Mouse (Mus musculus) spleen, adult 18-20 months (tissue): ENCODE data around the gene Artn.

Source experiments
- DNase-seq, 2 experiments: peaks; one replicate each; pipeline ENCODE4 v3.0.0; 2022; ENCODE audit warnings: mixed read lengths in 2 of 2

The Artn gene

DNA sequence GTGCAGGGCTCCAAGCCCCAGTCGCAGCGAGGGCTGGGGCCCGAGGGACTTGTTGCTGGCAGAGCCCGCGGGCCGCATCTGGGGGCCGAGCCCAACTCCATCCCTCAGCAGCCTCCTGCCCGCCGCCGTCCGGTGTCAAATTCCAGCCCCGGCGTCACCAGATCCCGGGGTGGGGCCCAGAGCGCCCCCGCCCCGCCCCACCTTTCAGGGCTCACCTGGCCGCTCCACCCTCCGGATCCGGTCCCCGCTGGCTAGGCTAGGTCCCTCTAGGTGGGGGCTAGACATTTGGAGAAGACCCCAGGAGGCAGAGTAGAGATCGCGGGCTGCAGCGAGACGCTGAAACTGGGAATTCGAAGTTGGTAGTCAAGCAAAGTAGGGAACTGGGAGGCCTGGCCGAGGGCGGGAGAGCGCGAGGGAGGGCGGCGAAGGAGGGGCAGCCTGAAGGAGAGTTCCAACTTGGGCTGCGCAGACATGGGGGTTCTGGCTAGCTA is at the start of gene Artn:
TSS of gene Artn (minus strand) at position 373 of the 491 bp plus-strand sequence.
- DNase-seq = no peak

DNA sequence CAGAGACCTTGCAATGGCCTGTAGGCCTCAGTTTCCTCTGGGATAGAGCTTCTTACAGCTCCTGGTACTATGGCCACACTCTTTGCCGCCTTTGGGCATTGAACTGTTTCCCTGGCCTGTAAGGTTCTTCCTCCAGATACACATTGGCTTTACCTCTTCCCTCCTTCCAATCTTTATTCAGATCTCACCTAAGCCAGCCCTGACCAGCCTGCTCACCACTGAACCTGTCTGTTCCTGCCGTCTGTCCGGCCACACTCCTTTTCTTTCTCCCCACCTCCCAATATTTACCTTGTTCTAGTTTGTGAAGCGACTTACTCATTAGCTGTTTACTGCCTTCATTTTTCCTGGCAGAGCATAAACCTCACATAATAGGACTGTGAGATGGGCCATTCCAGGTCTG is 49.6 kb upstream of the Artn start:
- DNase-seq = no peak

DNA sequence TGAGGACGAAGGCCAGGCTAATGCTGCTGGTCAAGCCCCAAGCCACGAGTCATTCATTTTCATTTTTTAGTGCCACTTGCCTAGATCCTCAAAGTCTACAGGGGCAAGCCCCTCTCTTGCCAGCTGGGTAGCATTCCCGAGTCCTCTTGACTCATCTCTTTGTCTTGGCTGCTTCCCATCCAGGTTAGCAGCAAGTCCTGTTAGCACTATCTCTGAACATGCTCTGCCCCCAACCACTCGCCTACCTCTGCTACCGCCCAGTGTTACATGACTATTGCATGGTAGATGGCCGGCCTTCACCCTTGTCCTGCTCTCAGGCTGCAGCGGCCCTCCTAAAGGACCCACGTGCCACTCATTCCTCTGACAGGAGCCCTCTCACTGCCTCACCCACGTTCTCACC is 48.7 kb upstream of the Artn start:
- DNase-seq = no peak

DNA sequence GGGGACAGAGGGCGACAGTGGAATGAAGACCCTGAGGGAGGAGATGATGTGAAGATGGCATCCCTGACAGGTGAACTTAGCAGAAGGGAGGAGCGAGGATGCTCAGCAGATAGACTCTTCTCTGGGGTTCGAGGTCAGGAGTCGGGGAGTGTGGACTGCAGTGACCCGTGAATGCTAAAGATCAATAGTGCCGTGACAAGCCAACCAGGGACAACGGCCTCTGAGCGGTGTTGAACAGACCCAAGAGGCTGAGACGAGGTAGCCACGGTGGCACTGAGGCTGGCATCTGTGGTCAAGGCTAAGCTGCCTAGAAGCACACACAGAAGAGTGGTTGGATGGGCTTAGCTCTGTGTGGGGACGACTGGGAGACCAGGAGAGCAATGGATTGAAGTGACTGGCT is 48.3 kb upstream of the Artn start:
- DNase-seq = no peak

DNA sequence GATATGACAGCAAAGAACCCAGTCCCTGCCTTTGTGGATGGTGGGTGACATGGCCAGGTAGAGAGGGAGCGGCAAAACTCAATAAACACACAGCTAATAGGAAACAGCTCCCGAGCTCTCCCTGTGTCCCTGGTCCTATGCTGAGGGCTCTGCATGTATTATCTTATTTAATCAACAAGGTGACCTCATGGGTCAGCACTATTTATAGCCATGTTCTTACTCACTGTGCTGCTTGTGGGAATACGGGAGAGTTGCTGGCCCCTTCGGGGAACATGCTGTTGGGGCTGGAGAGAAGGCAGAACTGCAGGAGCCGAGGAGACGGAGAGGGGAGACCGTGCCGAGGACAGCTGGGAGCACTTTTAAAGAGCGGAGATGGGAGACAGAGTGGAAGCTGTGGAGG is 47.8 kb upstream of the Artn start:
- DNase-seq = no peak

DNA sequence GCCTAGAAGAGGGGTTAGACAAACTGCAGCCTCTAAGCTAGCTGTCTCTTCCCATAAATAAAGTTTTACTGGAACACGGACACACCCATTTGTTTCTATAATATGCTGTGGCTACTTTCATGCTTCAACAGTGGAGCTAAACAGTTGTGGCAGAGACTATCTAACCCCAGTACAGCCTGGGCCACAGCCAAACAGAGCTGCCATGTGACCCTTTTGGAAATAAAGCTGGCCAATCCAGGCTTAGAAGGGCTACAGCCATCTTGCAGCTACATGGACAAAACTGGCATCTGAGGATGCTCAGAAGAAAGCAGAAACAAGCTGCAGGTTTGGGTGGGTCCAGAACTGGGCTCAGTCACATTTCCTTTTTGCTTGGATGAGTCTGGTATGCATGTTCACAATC is 46.3 kb upstream of the Artn start:
- DNase-seq = no peak

DNA sequence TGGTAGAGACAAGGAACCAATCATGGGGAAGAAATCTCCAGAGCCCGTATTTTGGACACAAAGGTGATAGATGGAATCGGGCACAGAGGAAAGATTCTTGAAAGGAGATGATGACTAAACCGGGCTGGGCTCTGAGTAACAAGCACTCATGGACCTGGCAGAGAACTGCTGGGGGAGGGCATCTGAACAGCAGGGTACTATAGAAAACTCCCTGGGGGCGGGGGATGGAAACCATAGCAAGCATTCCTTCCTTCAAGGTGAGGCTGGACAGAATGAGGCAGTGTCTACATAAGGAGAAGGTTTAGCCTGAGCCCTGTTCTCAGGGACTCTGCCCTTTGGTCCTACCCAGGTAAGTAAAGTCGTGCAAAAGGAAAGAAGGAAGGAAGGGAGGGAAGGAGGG is 45.2 kb upstream of the Artn start:
- DNase-seq = no peak

DNA sequence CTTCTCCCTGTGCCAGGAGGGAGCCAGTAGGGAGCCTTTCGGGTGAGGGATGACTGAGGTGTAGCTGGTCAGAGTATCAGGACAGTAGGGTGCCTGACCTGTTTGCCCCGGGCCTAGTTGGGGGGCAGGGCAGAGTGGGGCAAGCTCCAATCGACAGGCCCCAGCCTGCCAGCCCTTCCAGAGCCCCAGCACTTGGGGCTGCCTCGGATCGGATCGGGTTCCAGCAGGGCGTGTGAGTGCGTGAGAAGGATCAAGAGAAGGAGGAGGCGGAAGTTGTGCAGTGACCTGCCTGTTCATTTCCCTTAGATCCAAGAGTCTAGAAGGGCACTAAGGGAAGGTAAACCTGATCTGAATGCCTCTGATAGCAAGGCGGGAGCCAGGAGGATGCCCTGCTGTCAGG is 43.4 kb upstream of the Artn start:
- no peak for DNase-seq

DNA sequence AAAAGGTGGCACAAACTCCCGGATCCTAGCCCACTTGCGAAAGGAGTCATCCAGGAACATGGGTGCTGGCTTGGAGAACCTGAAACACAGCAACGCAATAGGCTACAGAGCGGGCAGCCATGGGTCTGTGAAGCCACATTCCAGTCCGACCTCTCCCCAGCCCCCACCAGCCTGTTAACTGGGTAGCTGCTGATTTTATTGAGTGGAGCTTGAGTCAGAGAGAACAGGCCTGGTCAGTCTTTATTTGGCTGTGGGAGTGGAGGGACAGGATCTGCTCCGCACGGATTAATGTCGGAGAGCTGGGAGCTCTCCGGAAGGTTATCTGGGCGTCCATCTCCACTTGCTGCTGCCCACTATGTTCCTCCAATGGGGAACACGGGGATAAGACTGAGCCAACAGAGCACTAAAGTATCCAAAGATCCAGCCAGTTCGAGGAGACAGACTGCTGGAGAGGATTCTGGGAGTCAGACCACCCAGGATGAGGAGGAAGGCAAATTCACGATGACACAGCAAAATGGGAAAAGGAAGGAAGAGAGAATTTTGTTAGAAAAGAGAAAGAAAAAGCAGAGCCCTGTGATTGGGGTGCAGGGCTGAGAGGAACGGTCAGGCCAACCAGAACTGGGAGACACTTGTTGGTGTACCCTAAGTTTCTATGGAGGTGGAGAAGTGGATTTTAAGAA is 34.9 kb upstream of the Artn start:
- DNase-seq = no peak

DNA sequence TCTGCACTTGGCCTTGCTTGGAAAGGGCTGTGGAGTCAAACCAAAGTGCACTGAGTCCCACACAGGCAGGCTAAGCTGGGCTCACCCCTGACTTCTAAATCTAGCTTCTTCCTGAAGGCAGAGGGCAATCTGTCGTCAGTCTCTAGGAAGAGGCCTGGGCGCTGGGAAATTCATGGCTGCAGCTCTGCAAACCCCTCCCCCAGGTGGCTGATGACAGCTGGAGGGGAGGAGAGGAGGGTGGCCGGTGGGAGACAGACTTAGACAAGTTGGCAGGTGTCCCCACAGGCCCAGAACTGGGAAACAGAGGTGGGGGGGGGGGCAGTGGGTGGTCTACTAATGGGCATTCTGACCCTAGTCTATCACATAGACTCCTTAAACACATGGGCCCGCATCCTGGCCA is 27.9 kb upstream of the Artn start:
- no peak for DNase-seq

DNA sequence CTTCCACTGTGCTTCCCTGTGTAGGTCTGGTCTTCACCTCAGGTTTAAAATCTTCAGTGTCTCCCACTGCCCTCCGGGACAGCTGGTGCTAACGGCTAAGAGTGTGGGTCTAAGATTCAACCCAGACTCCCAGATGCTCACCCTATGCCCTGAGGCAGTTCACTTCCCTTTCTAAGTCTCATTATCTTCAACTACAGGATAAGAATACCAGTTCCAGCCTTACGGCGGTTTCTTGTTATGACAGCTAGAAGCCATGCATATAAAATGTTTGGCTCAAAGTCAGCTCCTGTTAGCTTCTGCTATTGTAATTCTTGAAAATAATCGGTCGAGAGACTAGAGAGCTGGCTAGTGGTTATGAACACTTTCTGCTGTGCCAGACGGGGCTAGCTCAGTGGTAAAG is 17.9 kb upstream of the Artn start:
- no peak for DNase-seq

DNA sequence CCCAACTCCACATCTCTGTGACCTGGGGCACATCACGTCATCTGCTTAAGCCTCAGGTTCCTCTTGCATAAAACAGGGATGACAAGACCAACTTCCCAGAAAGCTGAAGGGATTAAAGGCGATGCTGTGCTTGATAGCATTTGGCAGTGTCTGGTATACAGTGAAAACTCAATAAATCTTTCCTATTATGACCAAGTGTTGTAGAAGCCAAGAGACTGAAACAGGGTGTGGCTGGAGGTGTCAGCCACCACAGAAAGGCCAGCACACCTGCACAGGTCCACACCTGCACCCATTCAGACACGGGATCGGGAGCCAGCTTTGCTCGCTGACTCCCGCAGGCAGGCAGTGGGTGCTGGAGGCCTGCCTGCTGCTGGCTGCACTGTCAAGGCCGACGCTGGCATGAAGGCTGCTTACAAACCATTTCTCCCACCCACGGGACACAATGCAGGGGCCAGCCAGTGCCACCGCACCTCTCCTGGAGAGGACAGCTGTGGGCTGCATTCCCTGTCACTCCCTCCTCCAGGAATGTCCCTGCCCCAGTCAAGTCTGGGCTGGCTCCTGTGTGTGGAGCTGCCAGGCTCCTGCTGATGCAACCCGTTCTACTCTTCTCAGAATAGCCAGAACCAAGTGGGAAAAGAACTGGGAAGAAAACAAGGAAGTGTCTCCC is 17.2 kb upstream of the Artn start:
- no peak for DNase-seq

DNA sequence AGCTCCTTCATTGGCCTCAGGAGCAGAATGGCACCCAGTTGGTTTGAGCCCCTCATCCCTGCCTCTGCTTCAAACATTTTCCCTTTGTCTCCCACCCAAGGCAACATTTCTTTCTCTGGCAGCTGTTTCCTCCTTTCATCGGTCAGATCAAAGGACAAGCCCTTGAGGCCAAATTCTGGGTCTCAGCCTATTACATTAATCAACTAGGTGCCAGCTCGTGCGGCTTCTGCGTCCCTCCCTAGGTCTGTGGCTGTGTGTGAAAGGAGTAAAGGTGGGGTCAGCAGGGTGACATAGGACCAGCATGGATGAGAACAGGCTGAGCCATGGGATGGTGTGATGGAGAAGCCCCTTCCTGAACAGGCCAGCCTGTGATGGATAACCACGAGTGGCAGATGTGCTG is 13.8 kb upstream of the Artn start:
- no peak for DNase-seq

DNA sequence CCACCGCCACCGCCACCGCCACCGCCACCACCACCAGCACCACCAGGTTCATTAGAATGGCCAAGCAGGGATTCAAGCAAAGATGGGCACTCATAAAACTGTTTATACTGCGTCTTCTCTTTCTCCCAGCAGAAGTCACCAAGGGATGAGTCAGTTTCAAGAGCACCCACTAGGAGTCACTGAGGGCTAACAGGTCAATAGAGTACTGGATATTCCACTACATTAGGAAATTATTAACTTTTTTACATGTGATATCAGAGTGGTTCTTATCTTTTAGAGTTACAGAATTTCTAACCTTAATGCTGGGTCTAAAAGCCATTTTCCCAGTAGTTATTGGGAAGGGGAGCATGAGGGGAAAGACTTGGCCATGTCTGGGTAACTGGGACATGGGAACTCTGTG is 7.4 kb upstream of the Artn start:
- no peak for DNase-seq

DNA sequence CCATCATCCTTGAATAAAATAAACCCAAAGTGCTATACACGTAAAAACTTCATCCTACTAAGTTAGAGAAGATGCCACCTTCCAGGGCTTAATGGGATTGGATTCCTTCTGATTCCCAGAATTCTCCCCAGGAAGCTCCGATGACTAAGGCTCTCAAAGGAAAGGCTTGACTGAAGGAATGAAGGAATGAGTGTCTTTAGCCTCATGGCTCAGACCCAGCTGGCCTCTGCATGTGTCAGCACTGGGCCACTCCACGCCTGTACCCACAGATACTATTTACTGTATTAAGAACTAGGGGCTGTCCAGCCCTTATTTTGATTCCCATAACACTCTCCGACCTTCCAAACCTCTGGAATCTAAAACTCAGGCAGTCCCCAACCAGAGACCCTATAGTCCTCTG is 4.5 kb upstream of the Artn start:
- DNase-seq = no peak

DNA sequence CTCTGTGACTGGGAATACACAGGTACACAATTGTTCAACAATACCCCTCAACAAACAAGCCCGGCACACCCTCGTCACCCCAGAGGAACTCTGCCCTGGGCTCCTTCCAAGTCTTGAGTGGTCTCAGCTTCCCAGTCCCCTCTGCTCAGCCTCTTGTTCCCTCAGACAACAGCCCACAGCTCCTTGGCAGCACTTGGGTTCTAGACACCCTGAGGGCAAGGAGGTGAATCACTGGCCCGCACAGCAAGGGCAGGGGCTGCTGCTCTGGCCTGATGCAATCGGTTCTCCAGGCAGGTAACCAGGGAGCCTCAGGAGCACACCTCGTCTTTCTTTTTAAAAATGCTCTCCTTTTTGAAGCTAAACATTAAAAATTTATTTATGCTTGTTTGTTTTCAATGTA is 3.7 kb upstream of the Artn start:
- DNase-seq = no peak

DNA sequence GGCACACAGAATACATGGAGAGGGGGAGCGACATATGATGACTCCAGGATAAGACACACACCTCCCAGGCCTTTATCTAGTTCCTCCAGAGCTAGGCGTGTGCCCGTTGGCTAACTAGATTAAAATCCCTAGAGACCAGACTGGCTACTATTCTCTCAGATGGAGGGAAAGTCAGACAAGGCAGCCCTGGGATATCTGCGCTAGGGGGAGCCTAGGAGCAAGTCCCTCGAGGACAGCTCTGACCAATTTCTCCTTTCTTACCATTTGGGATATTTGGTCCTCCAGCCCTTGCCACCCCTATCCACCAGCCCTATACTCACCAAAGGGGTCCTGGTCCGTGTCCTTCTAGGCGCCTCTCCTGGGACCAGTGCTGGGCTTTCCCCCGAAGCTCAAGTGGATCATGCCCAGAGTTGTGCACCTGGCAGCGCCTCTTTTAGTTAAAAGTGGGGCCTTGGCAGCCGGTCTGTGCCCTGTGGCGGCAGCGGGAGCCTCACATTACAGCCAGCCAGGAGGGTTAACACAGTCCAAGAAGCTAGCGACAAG is 793 bp downstream of the Artn start:
- peak in 1 of 2 experiments; percentile 33 for DNase-seq

DNA sequence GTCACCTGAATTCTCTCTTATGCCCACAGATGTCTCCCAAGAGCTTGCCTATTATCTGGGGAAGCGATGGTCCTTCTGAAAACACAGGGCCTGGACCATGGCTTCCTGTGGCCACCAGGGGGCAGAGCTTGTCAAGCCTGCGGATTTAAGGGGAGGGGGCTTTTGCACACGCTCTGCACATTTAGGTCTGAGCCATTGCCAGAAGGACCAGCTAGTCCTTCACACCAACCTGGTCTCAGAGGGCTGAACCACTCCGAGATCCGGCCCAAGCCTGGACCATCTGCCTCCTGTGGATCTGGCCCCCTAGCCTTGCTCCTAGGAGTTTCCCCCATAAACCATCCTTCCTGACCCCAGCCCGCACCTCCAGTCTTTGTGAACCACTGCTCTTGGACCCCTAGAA is 1.3 kb downstream of the Artn start:
- DNase-seq = peak in 1 of 2 experiments; percentile 20

DNA sequence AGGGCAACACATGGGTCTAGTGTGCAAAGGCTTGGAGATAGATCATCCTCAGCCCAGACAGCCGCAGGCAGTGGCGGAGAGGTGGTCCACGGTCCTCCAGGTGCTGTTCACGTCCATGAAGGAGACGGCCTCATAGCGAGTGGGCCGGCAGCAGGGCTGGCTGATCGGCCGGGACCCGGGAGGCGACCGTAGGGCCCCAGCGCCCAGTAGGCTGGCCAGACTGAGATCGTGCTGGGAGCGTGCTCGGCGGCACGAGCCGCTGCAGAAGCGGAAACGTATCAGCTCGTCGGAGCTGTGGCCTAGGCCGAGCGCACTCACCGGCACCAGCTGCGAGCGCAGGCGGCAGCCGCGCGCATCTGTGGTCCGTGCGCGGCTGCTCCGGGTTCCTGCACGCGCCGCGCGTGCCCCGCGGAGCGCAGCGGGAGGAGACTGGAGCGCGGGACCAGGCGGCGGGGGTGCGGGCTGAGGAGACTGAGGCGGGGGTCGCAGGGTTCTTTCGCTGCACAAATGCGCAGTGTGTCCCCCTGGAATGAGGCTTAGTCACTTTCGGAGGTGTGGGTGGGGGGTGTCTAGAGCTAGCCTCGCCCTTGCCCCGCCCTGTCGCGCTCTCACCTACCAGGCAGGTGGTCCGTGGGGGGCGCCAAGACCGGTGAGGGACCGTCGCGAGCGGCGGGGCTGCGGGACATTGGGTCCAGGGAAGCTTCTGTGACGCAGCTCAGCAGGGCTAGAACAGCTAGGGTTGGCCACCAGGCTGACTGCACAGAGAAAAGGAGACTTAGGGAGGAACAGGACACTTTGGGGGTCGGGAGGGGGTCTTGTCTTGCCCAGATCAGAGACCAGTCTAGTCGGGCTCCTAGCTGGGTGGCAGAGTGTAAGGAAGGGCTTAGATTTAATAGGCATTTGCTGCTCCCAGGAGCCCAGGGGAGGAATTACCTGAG is 2.7 kb downstream of the Artn start:
- DNase-seq = peak in 1 of 2 experiments; percentile 19

DNA sequence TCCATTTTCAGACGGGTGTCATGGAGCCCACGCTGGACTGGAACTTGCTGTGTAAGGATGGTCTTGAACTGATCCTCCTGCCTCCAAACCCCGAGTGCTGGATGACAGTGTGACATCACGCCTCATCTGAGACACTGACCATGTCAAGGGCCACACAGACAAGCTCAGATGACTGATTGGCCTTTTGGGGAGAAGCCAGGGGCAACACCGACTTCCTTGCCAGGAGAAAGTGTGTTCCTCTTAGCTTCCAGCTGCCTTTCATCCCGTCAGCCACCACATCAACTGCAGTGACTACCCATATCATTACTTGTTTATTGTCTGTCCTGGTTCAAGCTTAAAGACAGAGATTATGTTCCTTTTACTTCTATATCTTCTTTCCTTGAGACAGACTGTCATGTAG is 4.6 kb downstream of the Artn start:
- no peak for DNase-seq

DNA sequence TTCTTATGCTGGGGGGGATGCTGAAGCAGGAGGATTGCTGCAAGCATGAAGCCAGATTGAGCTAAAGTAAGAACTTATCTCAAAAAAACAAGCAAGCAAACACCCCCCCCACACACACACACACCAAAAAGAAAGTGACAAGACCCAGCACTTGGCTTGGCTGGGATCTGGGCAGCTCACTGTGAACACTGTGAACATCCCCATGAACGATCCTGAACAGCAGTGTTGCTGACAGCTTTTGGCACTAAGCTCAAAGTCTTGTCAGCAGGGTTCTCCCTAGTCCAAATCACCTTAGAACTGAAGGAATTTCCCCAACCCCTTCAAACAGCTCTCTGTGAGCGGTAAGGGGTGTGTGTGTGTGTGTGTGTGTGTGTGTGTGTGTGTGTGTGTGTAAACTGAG is 6.1 kb downstream of the Artn start:
- no peak for DNase-seq

DNA sequence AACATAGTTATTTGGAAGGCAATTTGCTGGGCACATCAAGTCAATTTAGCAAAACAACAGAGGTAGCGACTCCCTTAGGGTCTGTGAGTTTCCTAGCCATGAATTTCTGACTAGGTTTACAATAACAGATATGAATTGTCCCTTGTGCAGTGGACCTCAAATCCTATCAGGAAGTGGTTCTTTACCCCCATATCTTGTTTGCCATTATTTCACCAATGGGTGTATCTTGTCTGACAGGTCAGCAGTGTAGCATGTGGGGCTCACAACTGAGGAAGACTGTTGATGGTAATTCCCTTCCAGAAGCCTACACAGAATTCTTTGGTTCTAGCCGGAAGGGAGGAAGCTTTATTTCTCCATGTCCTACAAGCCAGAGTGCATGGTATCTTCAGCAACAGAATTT is 8.2 kb downstream of the Artn start:
- no peak for DNase-seq

DNA sequence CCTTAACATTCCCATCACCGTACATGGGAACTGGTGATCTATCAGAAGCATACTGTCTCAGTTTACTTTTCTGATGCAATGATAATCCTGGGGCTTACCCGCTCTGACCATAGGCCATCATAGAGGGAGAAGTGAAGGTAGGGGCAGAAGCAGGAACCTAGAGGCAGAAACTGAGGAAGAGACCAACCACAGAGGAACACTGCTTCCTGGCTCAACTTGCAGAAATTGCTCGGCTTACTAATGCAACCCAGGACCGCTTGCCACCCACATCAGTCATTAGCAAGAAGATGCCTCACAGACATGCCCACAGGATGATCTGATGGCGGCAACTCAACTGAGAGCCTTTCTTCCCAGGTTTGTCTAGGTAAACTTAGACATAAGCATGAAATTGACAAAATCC is 10.8 kb downstream of the Artn start:
- no peak for DNase-seq
